Mouse (Mus musculus): ENCODE data around the gene Il22ra2. TPM values are rescaled to one million over a fixed set of nuclear protein-coding genes. Genes with fewer than 3 reads are reported as not detected.
"Not testable (repeated sequence)": the region's sequence is repeated elsewhere in the genome, so short reads cannot be mapped to it uniquely, and the experiment has no call there.

The Il22ra2 gene
- total RNA-seq, 4 experiments from 2014 or later: not detected

- no peak for DNase-seq (ENCODE audit: low spot score in 2 of 2)
Measured at GRCm38 (mm10) chr10:19600093-19600420, 21.7 kb upstream of the Il22ra2 start.

GRCm38 (mm10) chr10:19601502-19601901, 20.3 kb upstream of the Il22ra2 start:
- DNase-seq (ENCODE audit: low spot score in 2 of 2): not testable (repeated sequence)

- DNase-seq (ENCODE audit: low spot score in 2 of 2): no peak
Measured at GRCm38 (mm10) chr10:19603231-19603630, 18.6 kb upstream of the Il22ra2 start.

GRCm38 (mm10) chr10:19609125-19609524, 12.7 kb upstream of the Il22ra2 start:
- no peak for DNase-seq (ENCODE audit: low spot score in 2 of 2)

- DNase-seq (ENCODE audit: low spot score in 2 of 2): no peak
Measured at GRCm38 (mm10) chr10:19611616-19612015, 10.2 kb upstream of the Il22ra2 start.

GRCm38 (mm10) chr10:19613111-19613753, 8.6 kb upstream of the Il22ra2 start:
- no peak for DNase-seq (ENCODE audit: low spot score in 2 of 2)

GRCm38 (mm10) chr10:19619736-19620135, 2.1 kb upstream of the Il22ra2 start:
- no peak for DNase-seq (ENCODE audit: low spot score in 2 of 2)

GRCm38 (mm10) chr10:19624617-19625016, 2.8 kb downstream of the Il22ra2 start:
- no peak for DNase-seq (ENCODE audit: low spot score in 2 of 2)

GRCm38 (mm10) chr10:19627342-19627741, 5.5 kb downstream of the Il22ra2 start:
- no peak for DNase-seq (ENCODE audit: low spot score in 2 of 2)

- no peak for DNase-seq (ENCODE audit: low spot score in 2 of 2)
Measured at GRCm38 (mm10) chr10:19627748-19628147, 6.0 kb downstream of the Il22ra2 start.

GRCm38 (mm10) chr10:19631616-19632195, 9.9 kb downstream of the Il22ra2 start:
- no peak for DNase-seq (ENCODE audit: low spot score in 2 of 2)

- DNase-seq (ENCODE audit: low spot score in 2 of 2): no peak
Measured at GRCm38 (mm10) chr10:19638851-19639250, 17.1 kb downstream of the Il22ra2 start.

GRCm38 (mm10) chr10:19639630-19640029, 17.8 kb downstream of the Il22ra2 start:
- no peak for DNase-seq (ENCODE audit: low spot score in 2 of 2)

- no peak for DNase-seq (ENCODE audit: low spot score in 2 of 2)
Measured at GRCm38 (mm10) chr10:19645119-19645518, 23.3 kb downstream of the Il22ra2 start.

- no peak for DNase-seq (ENCODE audit: low spot score in 2 of 2)
Measured at GRCm38 (mm10) chr10:19657426-19657825, 35.6 kb downstream of the Il22ra2 start.

GRCm38 (mm10) chr10:19659953-19660352, 38.2 kb downstream of the Il22ra2 start:
- no peak for DNase-seq (ENCODE audit: low spot score in 2 of 2)

- DNase-seq (ENCODE audit: low spot score in 2 of 2): no peak
Measured at GRCm38 (mm10) chr10:19668973-19669372, 47.2 kb downstream of the Il22ra2 start.

- DNase-seq (ENCODE audit: low spot score in 2 of 2): no peak
Measured at GRCm38 (mm10) chr10:19672015-19672414, 50.2 kb downstream of the Il22ra2 start.

- DNase-seq (ENCODE audit: low spot score in 2 of 2): no peak
Measured at GRCm38 (mm10) chr10:19673146-19673545, 51.3 kb downstream of the Il22ra2 start.
